Mouse (Mus musculus) myocyte (in vitro differentiated cells): ENCODE measurements around the gene Unc45a.

Source experiments
- MAX ChIP-seq: IDR thresholded peaks from one replicate; pipeline ENCODE4 v1.6.1; 2011; ENCODE audit warnings: low read depth, mild to moderate bottlenecking, control low read depth
- MYOD1 ChIP-seq, 3 experiments: IDR thresholded peaks; one replicate each; pipeline ENCODE4 v1.6.1; 2011; ENCODE audit warnings: control low read depth in 2 of 3, low read depth in 2 of 3, mild to moderate bottlenecking in 2 of 3, moderate library complexity in 1 of 3; ENCODE audit not compliant: insufficient read length in 2 of 3, control insufficient read depth in 1 of 3
- MYOG ChIP-seq, 3 experiments: IDR thresholded peaks; one replicate each; pipeline ENCODE4 v1.6.1; 2011; ENCODE audit warnings: control low read depth in 2 of 3, low read depth in 2 of 3, mild to moderate bottlenecking in 2 of 3; ENCODE audit not compliant: insufficient read length in 2 of 3, control insufficient read depth in 1 of 3, insufficient read depth in 1 of 3
- POLR2A ChIP-seq: IDR thresholded peaks from one replicate; pipeline ENCODE4 v1.6.1; 2011; ENCODE audit warnings: low read depth, mild to moderate bottlenecking, control low read depth, moderate library complexity; ENCODE audit not compliant: insufficient read length
- POLR2AphosphoS2 ChIP-seq: IDR thresholded peaks from one replicate; pipeline ENCODE4 v1.6.1; 2011; ENCODE audit warnings: low read depth, control low read depth; ENCODE audit not compliant: insufficient read length
- SRF ChIP-seq: IDR thresholded peaks from one replicate; pipeline ENCODE4 v1.6.1; 2011; ENCODE audit warnings: low read depth; ENCODE audit not compliant: control insufficient read depth, insufficient read length
- TCF3 ChIP-seq: IDR thresholded peaks from one replicate; pipeline ENCODE4 v1.6.1; 2011; ENCODE audit warnings: low read depth, control low read depth; ENCODE audit not compliant: insufficient read length

- TF ChIP-seq TCF3 (no peak), MAX (no peak), POLR2A (no peak), POLR2AphosphoS2 (no peak), MYOD1 (IDR thresholded peaks at IDR 0.05; ENCODE audit: control insufficient read depth in 1 of 3, insufficient read length in 2 of 3, low read depth in 2 of 3) (no peak), MYOG (IDR thresholded peaks at IDR 0.05; ENCODE audit: control insufficient read depth in 1 of 3, insufficient read depth in 1 of 3, insufficient read length in 2 of 3, low read depth in 2 of 3) (no peak), SRF (no peak)
Measured at GRCm38 (mm10) chr7:80323336-80323735, 17.5 kb downstream of the Unc45a start.
